Mouse (Mus musculus) stomach, postnatal 0 days (tissue): Measurements from ENCODE around the gene Ubtf. TPM values are rescaled to one million over a fixed set of nuclear protein-coding genes. Genes with fewer than 3 reads are reported as not detected.

Experiments used
- ATAC-seq: fragments of 200-750 bp; cut with Nextera tagmentation; 2 replicates; pipeline ENCODE4 v1.8.0; 2017; ENCODE audit not compliant: low FRiP score, low TSS enrichment
- DNase-seq: peaks from one replicate; pipeline ENCODE4 v3.0.0-alpha.2; 2016; ENCODE audit warnings: low spot score
- H3K27ac ChIP-seq: fragments of 300-500 bp; sonication (generic); replicated peaks from 2 replicates; pipeline ENCODE4 v1.5.1; 2014; ENCODE audit warnings: mild to moderate bottlenecking, control low read depth
- H3K27me3 ChIP-seq: fragments of 300-500 bp; sonication (generic); 2 replicates; pipeline ENCODE4 v1.6.1; 2014; ENCODE audit warnings: low read length; ENCODE audit not compliant: control insufficient read depth, insufficient read depth
- H3K36me3 ChIP-seq: fragments of 300-500 bp; sonication (generic); 2 replicates; pipeline ENCODE4 v1.6.1; 2014; ENCODE audit warnings: low read length, mixed read lengths; ENCODE audit not compliant: control insufficient read depth, insufficient read depth
- H3K4me1 ChIP-seq: fragments of 300-500 bp; sonication (generic); replicated peaks from 2 replicates; pipeline ENCODE4 v1.6.1; 2014; ENCODE audit warnings: antibody characterized with exemption; ENCODE audit not compliant: control insufficient read depth, insufficient read depth
- H3K4me2 ChIP-seq: fragments of 300-500 bp; sonication (generic); replicated peaks from 2 replicates; pipeline ENCODE4 v1.6.1; 2014; ENCODE audit warnings: low read depth, mild to moderate bottlenecking, control low read depth, moderate library complexity
- H3K4me3 ChIP-seq: fragments of 300-500 bp; sonication (generic); 2 replicates; pipeline ENCODE4 v1.5.1; 2014; ENCODE audit warnings: low read depth, low read length, control low read depth
- H3K9ac ChIP-seq: fragments of 300-500 bp; sonication (generic); 2 replicates; pipeline ENCODE4 v1.6.1; 2014; ENCODE audit warnings: mild to moderate bottlenecking, low read length, control low read depth, mixed read lengths
- H3K9me3 ChIP-seq: fragments of 300-500 bp; sonication (generic); 2 replicates; pipeline ENCODE4 v1.6.1; 2016; ENCODE audit warnings: low read length; ENCODE audit not compliant: control insufficient read depth
- CTCF ChIP-seq: IDR thresholded peaks from 2 replicates; pipeline ENCODE4 v1.5.1; 2016; ENCODE audit warnings: antibody characterized with exemption, low read depth, mild to moderate bottlenecking, moderate library complexity
- EP300 ChIP-seq: optimal IDR thresholded peaks from 2 replicates; pipeline ENCODE3; 2016; ENCODE audit warnings: antibody characterized with exemption
- whole genome bisulfite sequencing: fragments of 180-500 bp; shearing (Covaris S2); extraction: QIAGEN DNeasy Blood & Tissue Kit; methylation state at CpG from one replicate; pipeline ENCODE4 v1.1.7; 2014; 5-methylcytosine and 5-hydroxymethylcytosine counted together
- polyA plus RNA-seq: library from polyadenylated mRNA; unstranded; fragments of >200 nt; fragmentation: Nextera tagmentation; extraction: Ambion mirVana; gene quantifications from 2 replicates; pipeline ENCODE4 v1.2.1, GENCODE M21; 2015

Ubtf gene
- polyA plus RNA-seq, 1 experiment from 2014 or later: 46.7 TPM

GRCm38 (mm10) chr11:102315690-102316571 lies 3.6 kb downstream of the Ubtf start:
- peak; percentile 37 for DNase-seq
- WGBS: 15% methylated on average over 14 of the region's 14 CpGs
- TF ChIP-seq EP300 (no peak), CTCF (no peak)

GRCm38 (mm10) chr11:102314321-102314720 lies 5.2 kb downstream of the Ubtf start:
- H3K4me1 ChIP-seq: peaks cover 13% of the 10 kb centered on the region
- H3K36me3 ChIP-seq: peaks cover 12% of the 10 kb centered on the region
- H3K4me2 ChIP-seq: no peak overlapping the region
- DNase-seq: no peak
- no peak overlapping the region for H3K9ac ChIP-seq
- TF ChIP-seq CTCF (no peak), EP300 (no peak)
- no peak overlapping the region for H3K4me3 ChIP-seq
- 73% methylated on average over 12 of the region's 12 CpGs for WGBS
- H3K27me3 ChIP-seq: no peaks in the 10 kb centered on the region
- H3K27ac ChIP-seq: no peak overlapping the region
- no peak for ATAC-seq
- no peaks in the 10 kb centered on the region for H3K9me3 ChIP-seq

More at GRCm38 (mm10) chr11:102315690-102316571, 3.6 kb downstream of the Ubtf start:
- Histone ChIP-seq H3K27me3 (no peaks in the 10 kb centered on the region), H3K4me2 (peak overlapping the region; percentile 88), H3K4me1 (peaks cover 7% of the 10 kb centered on the region), H3K36me3 (peaks cover 9% of the 10 kb centered on the region), H3K27ac (peak overlapping the region; percentile 99), H3K4me3 (peak overlapping the region; percentile 94), H3K9me3 (no peaks in the 10 kb centered on the region), H3K9ac (peak overlapping the region; percentile 99)
- no peak for ATAC-seq

GRCm38 (mm10) chr11:102312586-102312985 lies 7.0 kb downstream of the Ubtf start:
- ATAC-seq (no peak), DNase-seq (no peak)
- Histone ChIP-seq H3K4me2 (no peak overlapping the region), H3K27me3 (no peaks in the 10 kb centered on the region), H3K4me1 (peaks cover 13% of the 10 kb centered on the region), H3K4me3 (no peak overlapping the region), H3K9me3 (no peaks in the 10 kb centered on the region), H3K9ac (no peak overlapping the region), H3K36me3 (peaks cover 15% of the 10 kb centered on the region), H3K27ac (no peak overlapping the region)
- WGBS: 85% methylated on average over 6 of the region's 6 CpGs
- TF ChIP-seq CTCF (no peak), EP300 (no peak)

GRCm38 (mm10) chr11:102311966-102312365 lies 7.6 kb downstream of the Ubtf start:
- ATAC-seq (no peak), DNase-seq (no peak)
- TF ChIP-seq CTCF: no peak
- no peak for TF ChIP-seq EP300
- Histone ChIP-seq H3K4me3 (no peak overlapping the region), H3K9me3 (no peaks in the 10 kb centered on the region), H3K4me1 (peaks cover 13% of the 10 kb centered on the region), H3K4me2 (no peak overlapping the region), H3K27ac (no peak overlapping the region), H3K27me3 (no peaks in the 10 kb centered on the region), H3K9ac (no peak overlapping the region), H3K36me3 (peaks cover 20% of the 10 kb centered on the region)
- 92% methylated on average over 4 of the region's 4 CpGs for WGBS

GRCm38 (mm10) chr11:102310768-102311695 lies 8.5 kb downstream of the Ubtf start:
- no peaks in the 10 kb centered on the region for H3K9me3 ChIP-seq
- no peak overlapping the region for H3K4me3 ChIP-seq
- H3K4me2 ChIP-seq: no peak overlapping the region
- H3K27ac ChIP-seq: no peak overlapping the region
- no peak overlapping the region for H3K9ac ChIP-seq
- H3K4me1 ChIP-seq: peaks cover 9% of the 10 kb centered on the region
- no peaks in the 10 kb centered on the region for H3K27me3 ChIP-seq
- TF ChIP-seq CTCF (no peak), EP300 (no peak)
- DNase-seq (peak; percentile 25), ATAC-seq (no peak)
- WGBS: 54% methylated on average over 38 of the region's 38 CpGs
- H3K36me3 ChIP-seq: peaks cover 27% of the 10 kb centered on the region
